Mouse (Mus musculus): ENCODE results near the gene Dpysl4. TPM values are rescaled to one million over a fixed set of nuclear protein-coding genes. Genes with fewer than 3 reads are reported as not detected.

The Dpysl4 gene
- polyA plus RNA-seq, 1 experiment, result 0.25 TPM

DNA sequence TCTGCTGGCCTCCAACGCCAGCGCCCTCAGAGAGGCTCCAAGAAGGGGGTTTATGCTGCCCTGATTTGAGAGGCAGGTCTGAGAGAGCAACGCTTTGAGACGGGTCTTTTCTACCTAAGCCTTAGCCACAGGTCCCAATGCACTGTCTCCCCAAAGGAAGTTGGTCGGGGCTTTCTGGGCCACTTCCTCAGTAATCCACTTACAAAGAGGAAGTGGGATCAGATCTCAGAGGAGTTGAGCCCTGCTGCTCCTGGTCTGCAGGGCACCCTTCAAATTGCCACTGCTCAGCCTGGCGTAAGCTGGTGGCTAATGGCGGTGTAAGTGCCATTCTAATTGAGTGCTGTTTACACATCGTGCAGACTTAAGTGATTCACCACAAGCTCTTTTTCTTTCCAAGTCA lies 45.7 kb downstream of the Dpysl4 start:
- no peak for DNase-seq
- no peaks in the 10 kb centered on the region for H3K27me3 ChIP-seq (replicated peaks; ENCODE audit: control insufficient read depth, insufficient read depth, low read length)
- WGBS, result 63% methylated on average over 8 of the region's 8 CpGs

DNA sequence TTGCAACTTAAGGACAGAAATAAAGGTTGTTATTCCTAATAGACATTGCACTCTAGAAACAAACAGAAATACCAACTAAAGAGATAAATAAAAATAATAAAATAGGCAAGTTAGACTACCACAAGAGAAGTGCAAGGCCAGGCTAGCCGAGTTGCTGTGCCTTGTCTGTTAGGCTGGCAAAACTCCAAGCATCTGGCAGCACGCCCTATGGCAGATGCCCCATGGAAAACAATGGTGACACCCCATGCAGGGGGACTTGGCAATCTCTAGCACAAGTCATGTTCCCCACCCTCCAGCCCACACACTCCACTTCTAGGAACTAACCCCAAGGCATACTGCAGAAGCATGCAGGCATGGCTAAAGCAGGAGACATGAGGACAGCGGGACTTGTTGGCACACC lies 47.6 kb downstream of the Dpysl4 start:
- no peak overlapping the region for H3K4me3 ChIP-seq (ENCODE audit: insufficient read depth, low read depth, low read length)
- WGBS, result 56% methylated on average over 3 of the region's 3 CpGs
- TF ChIP-seq POLR2A (IDR thresholded peaks at IDR 0.05; ENCODE audit: low read depth, low read length), result no peak
- DNase-seq, result peak; percentile 24
- H3K27me3 ChIP-seq (replicated peaks; ENCODE audit: control insufficient read depth, insufficient read depth, low read length), result no peaks in the 10 kb centered on the region
- H3K27ac ChIP-seq (ENCODE audit: insufficient read depth, low read depth, low read length), result no peak overlapping the region
- H3K4me1 ChIP-seq (ENCODE audit: control insufficient read depth, insufficient read depth, low read length), result no peaks in the 10 kb centered on the region
- no peaks in the 10 kb centered on the region for H3K36me3 ChIP-seq (ENCODE audit: control insufficient read depth, insufficient read depth, low read length)

More for the DNA sequence above, 45.7 kb downstream of the Dpysl4 start:
- no peak for TF ChIP-seq CTCF (conservative IDR thresholded peaks at IDR 0.05; ENCODE audit: insufficient read depth, insufficient read length, low read depth, low read length)
- TF ChIP-seq POLR2A (IDR thresholded peaks at IDR 0.05; ENCODE audit: low read depth, low read length), result no peak
- Histone ChIP-seq H3K36me3 (ENCODE audit: control insufficient read depth, insufficient read depth, low read length) (no peaks in the 10 kb centered on the region), H3K4me1 (ENCODE audit: control insufficient read depth, insufficient read depth, low read length) (no peaks in the 10 kb centered on the region), H3K27ac (ENCODE audit: insufficient read depth, low read depth, low read length) (no peak overlapping the region), H3K4me3 (ENCODE audit: insufficient read depth, low read depth, low read length) (no peak overlapping the region)

DNA sequence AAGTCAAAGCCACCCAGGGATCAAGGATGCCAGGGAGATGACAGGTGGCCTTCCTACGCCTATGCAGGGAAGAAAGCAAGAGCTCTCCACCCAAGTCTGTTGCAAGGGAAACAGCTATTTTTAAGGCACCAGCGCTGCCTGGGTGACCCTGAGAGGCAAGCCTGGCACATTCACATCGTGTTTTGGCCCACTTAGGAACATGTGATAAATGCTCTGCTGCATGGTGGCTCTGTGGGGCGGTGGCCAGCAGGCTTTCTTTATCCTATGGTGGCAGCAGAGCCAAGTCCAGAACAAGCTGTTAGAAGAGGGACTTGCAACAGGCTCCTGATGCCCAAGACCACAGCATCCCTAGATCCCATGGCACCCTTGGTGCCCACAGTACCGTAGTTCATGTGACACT lies 49.4 kb downstream of the Dpysl4 start:
- H3K4me3 ChIP-seq (ENCODE audit: insufficient read depth, low read depth, low read length), result no peak overlapping the region
- TF ChIP-seq CTCF (conservative IDR thresholded peaks at IDR 0.05; ENCODE audit: insufficient read depth, insufficient read length, low read depth, low read length) (no peak), POLR2A (IDR thresholded peaks at IDR 0.05; ENCODE audit: low read depth, low read length) (no peak)
- WGBS, result 89% methylated on average over 5 of the region's 5 CpGs
- H3K27me3 ChIP-seq (replicated peaks; ENCODE audit: control insufficient read depth, insufficient read depth, low read length), result no peaks in the 10 kb centered on the region
- DNase-seq, result no peak
- no peak overlapping the region for H3K27ac ChIP-seq (ENCODE audit: insufficient read depth, low read depth, low read length)
- no peaks in the 10 kb centered on the region for H3K36me3 ChIP-seq (ENCODE audit: control insufficient read depth, insufficient read depth, low read length)
- H3K4me1 ChIP-seq (ENCODE audit: control insufficient read depth, insufficient read depth, low read length), result no peaks in the 10 kb centered on the region

DNA sequence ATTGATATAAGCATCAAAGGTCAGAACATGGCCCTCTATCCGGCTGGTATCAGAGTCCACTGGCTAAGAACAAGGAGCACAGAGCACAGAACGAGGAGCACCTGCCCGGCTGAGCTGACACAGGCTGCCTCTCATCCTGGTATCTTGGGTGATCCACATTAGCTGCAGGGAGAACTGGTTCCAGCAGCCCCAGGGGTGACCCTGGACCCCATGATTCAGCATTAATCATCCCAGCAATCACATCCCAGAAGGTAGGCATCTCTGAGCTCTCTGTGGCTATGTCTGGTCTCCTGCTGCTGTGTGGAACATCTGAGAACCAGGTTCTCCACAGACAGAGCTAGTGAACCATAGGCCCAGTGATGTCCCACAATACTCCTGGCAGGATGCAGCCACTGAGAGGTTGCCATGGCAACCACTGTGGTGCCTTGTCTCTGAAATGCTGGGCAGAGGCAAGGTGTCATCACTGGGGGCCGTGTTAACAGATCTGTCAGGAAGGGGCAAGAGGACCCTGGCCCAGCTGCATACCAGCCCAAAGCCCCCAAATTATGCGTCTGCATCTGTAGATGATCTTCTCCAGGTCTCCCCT lies 51.2 kb downstream of the Dpysl4 start:
- TF ChIP-seq CTCF (conservative IDR thresholded peaks at IDR 0.05; ENCODE audit: insufficient read depth, insufficient read length, low read depth, low read length) (no peak), POLR2A (IDR thresholded peaks at IDR 0.05; ENCODE audit: low read depth, low read length) (no peak)
- H3K4me3 ChIP-seq (ENCODE audit: insufficient read depth, low read depth, low read length), result no peak overlapping the region
- DNase-seq, result no peak
- 72% methylated on average over 5 of the region's 5 CpGs for WGBS
- no peak overlapping the region for H3K27ac ChIP-seq (ENCODE audit: insufficient read depth, low read depth, low read length)
- H3K36me3 ChIP-seq (ENCODE audit: control insufficient read depth, insufficient read depth, low read length), result no peaks in the 10 kb centered on the region
- no peaks in the 10 kb centered on the region for H3K27me3 ChIP-seq (replicated peaks; ENCODE audit: control insufficient read depth, insufficient read depth, low read length)
- no peaks in the 10 kb centered on the region for H3K4me1 ChIP-seq (ENCODE audit: control insufficient read depth, insufficient read depth, low read length)

DNA sequence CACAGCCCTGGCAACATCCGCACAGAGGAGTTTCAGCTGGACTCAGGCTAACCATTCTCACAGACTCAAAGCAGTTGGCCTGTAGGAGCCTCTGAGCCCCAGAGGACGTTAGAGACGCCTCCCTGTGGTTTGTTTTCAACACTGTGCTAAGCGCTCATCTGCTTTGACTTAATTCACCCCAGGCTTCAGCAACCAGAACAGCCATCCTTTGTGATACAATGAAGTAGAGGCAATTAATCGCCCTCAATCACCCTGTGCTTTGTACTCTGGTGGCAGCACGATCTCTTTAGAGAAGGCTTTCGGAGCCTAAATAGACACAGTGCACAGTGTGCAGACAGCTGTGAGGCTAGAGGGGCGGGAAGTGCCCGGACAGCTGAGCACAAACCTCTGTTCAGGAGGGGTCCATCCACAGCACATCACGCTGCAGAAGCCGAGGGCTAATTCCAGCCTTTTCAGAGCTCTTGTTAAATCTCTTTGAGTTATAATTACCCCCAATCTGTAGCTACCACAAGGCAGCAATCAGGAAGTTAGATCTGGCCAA lies 54.2 kb downstream of the Dpysl4 start:
- no peaks in the 10 kb centered on the region for H3K4me1 ChIP-seq (ENCODE audit: control insufficient read depth, insufficient read depth, low read length)
- H3K36me3 ChIP-seq (ENCODE audit: control insufficient read depth, insufficient read depth, low read length), result no peaks in the 10 kb centered on the region
- H3K27me3 ChIP-seq (replicated peaks; ENCODE audit: control insufficient read depth, insufficient read depth, low read length), result no peaks in the 10 kb centered on the region
- no peak overlapping the region for H3K4me3 ChIP-seq (ENCODE audit: insufficient read depth, low read depth, low read length)
- DNase-seq, result no peak
- WGBS, result 43% methylated on average over 11 of the region's 11 CpGs
- TF ChIP-seq POLR2A (IDR thresholded peaks at IDR 0.05; ENCODE audit: low read depth, low read length) (no peak), CTCF (conservative IDR thresholded peaks at IDR 0.05; ENCODE audit: insufficient read depth, insufficient read length, low read depth, low read length) (no peak)
- H3K27ac ChIP-seq (ENCODE audit: insufficient read depth, low read depth, low read length), result no peak overlapping the region

DNA sequence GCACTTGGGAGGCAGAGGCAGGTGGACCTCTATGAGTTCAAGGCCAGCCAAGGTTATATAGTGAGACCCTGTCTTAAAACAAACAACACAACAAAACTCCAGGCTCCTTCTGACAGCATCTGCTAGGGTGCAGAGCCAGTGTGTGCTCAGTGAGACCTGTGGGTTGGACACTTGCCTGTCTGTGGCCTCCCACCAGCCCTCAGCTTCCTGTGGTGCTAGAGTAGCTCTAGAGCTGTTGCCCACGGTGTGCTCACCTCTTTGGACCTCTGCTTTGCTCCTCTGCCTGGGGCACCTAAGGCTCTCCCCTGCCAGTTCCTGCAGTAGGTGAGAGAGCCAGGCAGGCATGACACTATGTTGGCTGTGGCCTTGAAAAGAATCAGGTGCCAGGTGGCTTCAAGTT lies 58.0 kb downstream of the Dpysl4 start:
- 37% methylated on average over 1 of the region's 1 CpGs for WGBS
- no peaks in the 10 kb centered on the region for H3K27me3 ChIP-seq (replicated peaks; ENCODE audit: control insufficient read depth, insufficient read depth, low read length)
- no peak overlapping the region for H3K4me3 ChIP-seq (ENCODE audit: insufficient read depth, low read depth, low read length)
- DNase-seq, result no peak
- no peaks in the 10 kb centered on the region for H3K4me1 ChIP-seq (ENCODE audit: control insufficient read depth, insufficient read depth, low read length)
- H3K27ac ChIP-seq (ENCODE audit: insufficient read depth, low read depth, low read length), result no peak overlapping the region
- TF ChIP-seq POLR2A (IDR thresholded peaks at IDR 0.05; ENCODE audit: low read depth, low read length) (no peak), CTCF (conservative IDR thresholded peaks at IDR 0.05; ENCODE audit: insufficient read depth, insufficient read length, low read depth, low read length) (no peak)
- H3K36me3 ChIP-seq (ENCODE audit: control insufficient read depth, insufficient read depth, low read length), result no peaks in the 10 kb centered on the region

DNA sequence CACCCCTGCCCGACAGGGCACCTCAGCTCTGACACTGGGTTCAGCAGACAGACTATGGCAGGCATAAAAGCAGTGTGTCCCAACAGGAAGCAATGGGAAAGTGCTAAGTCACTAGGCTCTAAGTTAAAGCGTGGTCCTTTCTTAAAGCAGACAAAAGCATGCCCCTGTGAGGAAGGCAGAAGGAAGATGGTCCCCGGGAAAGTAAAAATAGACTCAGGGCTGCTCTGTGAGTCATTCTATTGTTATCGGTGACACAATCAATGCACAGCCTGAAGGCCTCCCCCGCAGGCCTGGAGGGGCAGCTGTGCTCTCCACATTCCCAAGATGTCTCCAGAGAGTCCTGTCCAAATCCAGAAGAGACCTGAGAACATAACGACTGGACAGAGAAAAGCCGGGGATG lies 60.1 kb downstream of the Dpysl4 start:
- no peaks in the 10 kb centered on the region for H3K4me1 ChIP-seq (ENCODE audit: control insufficient read depth, insufficient read depth, low read length)
- H3K36me3 ChIP-seq (ENCODE audit: control insufficient read depth, insufficient read depth, low read length), result no peaks in the 10 kb centered on the region
- peak; percentile 21 for DNase-seq
- WGBS, result 62% methylated on average over 7 of the region's 7 CpGs
- no peak overlapping the region for H3K27ac ChIP-seq (ENCODE audit: insufficient read depth, low read depth, low read length)
- TF ChIP-seq POLR2A (IDR thresholded peaks at IDR 0.05; ENCODE audit: low read depth, low read length) (no peak), CTCF (conservative IDR thresholded peaks at IDR 0.05; ENCODE audit: insufficient read depth, insufficient read length, low read depth, low read length) (no peak)
- H3K4me3 ChIP-seq (ENCODE audit: insufficient read depth, low read depth, low read length), result no peak overlapping the region
- H3K27me3 ChIP-seq (replicated peaks; ENCODE audit: control insufficient read depth, insufficient read depth, low read length), result no peaks in the 10 kb centered on the region
